Mouse (Mus musculus) forebrain, embryonic 16.5 days (tissue): Measurements from ENCODE around the gene Slc28a1. TPM values are rescaled to one million over a fixed set of nuclear protein-coding genes. Genes with fewer than 3 reads are reported as not detected.

Experiments
- ATAC-seq: fragments of 200-750 bp; cut with Nextera tagmentation; 2 replicates; pipeline ENCODE4 v1.8.0; 2017; ENCODE audit warnings: mild to moderate bottlenecking, moderate library complexity
- H3K27ac ChIP-seq: fragments of 300-500 bp; sonication (generic); 2 replicates; pipeline ENCODE4 v1.5.1; 2014; ENCODE audit warnings: low read length, control low read depth
- H3K27me3 ChIP-seq: fragments of 300-500 bp; sonication (generic); replicated peaks from 2 replicates; pipeline ENCODE4 v1.6.1; 2014; ENCODE audit warnings: low read length; ENCODE audit not compliant: control insufficient read depth, insufficient read depth
- H3K36me3 ChIP-seq: fragments of 300-500 bp; sonication (generic); 2 replicates; pipeline ENCODE4 v1.6.1; 2014; ENCODE audit not compliant: control insufficient read depth, insufficient read depth
- H3K4me1 ChIP-seq: fragments of 300-500 bp; sonication (generic); replicated peaks from 2 replicates; pipeline ENCODE4 v1.6.1; 2014; ENCODE audit warnings: low read length; ENCODE audit not compliant: control insufficient read depth, insufficient read depth
- H3K4me2 ChIP-seq: fragments of 300-500 bp; sonication (generic); 2 replicates; pipeline ENCODE4 v1.6.1; 2014; ENCODE audit warnings: mild to moderate bottlenecking, low read length, control low read depth
- H3K4me3 ChIP-seq: fragments of 300-500 bp; sonication (generic); replicated peaks from 2 replicates; pipeline ENCODE4 v1.5.1; 2014; ENCODE audit warnings: mild to moderate bottlenecking, low read length, control low read depth
- H3K9ac ChIP-seq: fragments of 300-500 bp; sonication (generic); replicated peaks from 2 replicates; pipeline ENCODE4 v1.6.1; 2014; ENCODE audit warnings: low read depth, low read length, control low read depth
- H3K9me3 ChIP-seq: fragments of 300-500 bp; sonication (generic); 2 replicates; pipeline ENCODE4 v1.6.1; 2016; ENCODE audit warnings: low read length; ENCODE audit not compliant: control insufficient read depth
- WGBS: fragments of 180-500 bp; shearing (Covaris S2); extraction: QIAGEN DNeasy Blood & Tissue Kit; methylation state at CpG from one replicate; pipeline ENCODE4 v1.1.7; 2014; 5-methylcytosine and 5-hydroxymethylcytosine counted together
- polyA plus RNA-seq: library from polyadenylated mRNA; unstranded; fragments of >200 nt; fragmentation: Nextera tagmentation; extraction: Ambion mirVana; gene quantifications from 2 replicates; pipeline ENCODE4 v1.2.1, GENCODE M21; 2015

The Slc28a1 gene
- polyA plus RNA-seq, 1 experiment from 2014 or later: not detected

DNA sequence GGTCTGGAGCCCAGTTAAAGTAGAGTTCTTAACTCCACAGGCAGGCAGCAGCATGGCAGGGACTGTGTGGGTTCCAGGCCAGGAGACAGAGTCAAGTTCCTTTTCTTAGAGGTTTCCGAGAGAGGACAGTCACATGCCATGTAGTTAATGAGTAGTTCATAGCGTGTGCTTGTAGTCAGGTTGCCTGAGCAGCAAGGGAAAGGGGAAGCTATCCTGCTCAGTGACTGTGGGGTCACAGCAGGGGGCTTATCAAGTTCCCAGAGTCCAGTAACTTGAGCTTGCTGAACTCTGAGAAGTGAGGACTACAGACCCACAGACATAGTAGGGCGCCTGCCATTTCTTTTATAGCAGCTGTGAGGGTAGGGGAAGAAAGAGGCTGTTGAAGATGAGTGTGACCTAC lies 6.5 kb downstream of the Slc28a1 start:
- ATAC-seq: no peak
- 72% methylated on average over 3 of the region's 3 CpGs for WGBS
- Histone ChIP-seq H3K27ac (no peak overlapping the region), H3K9me3 (no peaks in the 10 kb centered on the region), H3K27me3 (no peaks in the 10 kb centered on the region), H3K36me3 (no peaks in the 10 kb centered on the region), H3K4me2 (no peak overlapping the region), H3K4me1 (no peaks in the 10 kb centered on the region), H3K4me3 (no peak overlapping the region), H3K9ac (no peak overlapping the region)

DNA sequence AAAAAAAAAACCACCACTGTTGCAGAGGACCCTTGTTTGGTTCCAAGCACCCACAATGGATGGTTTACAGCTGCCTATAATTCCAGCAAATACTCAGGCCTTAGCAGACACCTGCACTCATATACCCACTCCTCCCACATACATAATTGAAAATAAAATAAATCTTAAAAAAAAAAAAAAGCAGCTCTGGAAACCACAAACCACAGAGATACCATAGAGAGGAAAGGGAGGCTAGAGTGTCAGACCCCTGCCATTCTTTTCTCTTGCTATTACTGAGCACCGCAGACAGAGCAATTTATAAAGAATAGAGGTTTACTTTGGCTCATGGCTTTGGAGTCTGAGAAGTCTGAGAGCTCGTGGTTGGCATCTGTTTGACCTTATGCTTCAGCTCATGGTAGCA lies 8.2 kb downstream of the Slc28a1 start:
- no peak overlapping the region for H3K27ac ChIP-seq
- no peaks in the 10 kb centered on the region for H3K27me3 ChIP-seq
- ATAC-seq: no peak
- no peaks in the 10 kb centered on the region for H3K4me1 ChIP-seq
- H3K9me3 ChIP-seq: no peaks in the 10 kb centered on the region
- no peaks in the 10 kb centered on the region for H3K36me3 ChIP-seq
- 80% methylated on average over 2 of the region's 2 CpGs for WGBS
- H3K4me3 ChIP-seq: no peak overlapping the region
- H3K4me2 ChIP-seq: no peak overlapping the region
- H3K9ac ChIP-seq: no peak overlapping the region

DNA sequence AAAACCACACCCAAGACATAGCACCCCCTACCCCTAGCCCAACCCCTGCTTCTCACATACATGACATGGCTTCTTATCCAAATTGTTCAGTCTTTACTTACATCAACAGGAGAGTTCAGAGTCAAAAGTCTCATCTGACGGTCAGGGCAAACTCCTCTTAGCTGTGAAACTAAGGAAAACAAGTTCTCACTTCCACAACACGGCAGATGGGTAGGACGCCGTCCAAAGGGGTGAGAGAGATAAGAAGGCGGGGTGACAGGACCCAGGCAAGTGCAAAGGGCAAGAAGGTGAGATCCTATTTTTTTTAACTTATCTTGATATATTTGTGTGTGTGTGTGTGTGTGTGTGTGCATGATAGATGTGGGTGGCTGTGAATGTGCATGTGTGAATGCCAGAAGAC lies 9.0 kb downstream of the Slc28a1 start:
- 91% methylated on average over 5 of the region's 5 CpGs for WGBS
- Histone ChIP-seq H3K27ac (no peak overlapping the region), H3K9ac (no peak overlapping the region), H3K4me3 (no peak overlapping the region), H3K4me2 (no peak overlapping the region), H3K36me3 (no peaks in the 10 kb centered on the region), H3K4me1 (no peaks in the 10 kb centered on the region), H3K27me3 (no peaks in the 10 kb centered on the region), H3K9me3 (no peaks in the 10 kb centered on the region)
- ATAC-seq: no peak

DNA sequence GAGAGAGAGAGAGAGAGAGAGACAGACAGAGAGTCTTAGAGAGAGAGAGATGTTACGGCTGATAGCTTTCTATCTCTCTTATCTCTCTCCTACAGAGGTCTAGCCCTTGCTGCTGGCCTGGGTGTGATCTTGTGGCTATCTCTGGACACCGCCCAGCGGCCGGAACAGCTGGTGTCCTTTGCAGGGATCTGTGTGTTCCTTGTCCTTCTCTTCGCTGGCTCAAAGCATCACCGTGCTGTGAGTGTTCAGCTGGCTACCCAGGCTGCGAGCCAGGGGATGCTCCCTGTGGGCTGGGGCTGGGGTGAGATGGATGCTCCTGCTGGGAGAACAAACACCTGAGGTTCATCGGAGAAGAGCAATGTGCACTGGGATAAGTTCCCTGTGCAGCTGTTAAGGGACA lies 10.2 kb downstream of the Slc28a1 start:
- H3K4me3 ChIP-seq: no peak overlapping the region
- 85% methylated on average over 8 of the region's 8 CpGs for WGBS
- H3K27me3 ChIP-seq: no peaks in the 10 kb centered on the region
- H3K9ac ChIP-seq: no peak overlapping the region
- no peaks in the 10 kb centered on the region for H3K9me3 ChIP-seq
- no peak overlapping the region for H3K27ac ChIP-seq
- H3K4me1 ChIP-seq: no peaks in the 10 kb centered on the region
- no peaks in the 10 kb centered on the region for H3K36me3 ChIP-seq
- no peak overlapping the region for H3K4me2 ChIP-seq
- no peak for ATAC-seq

DNA sequence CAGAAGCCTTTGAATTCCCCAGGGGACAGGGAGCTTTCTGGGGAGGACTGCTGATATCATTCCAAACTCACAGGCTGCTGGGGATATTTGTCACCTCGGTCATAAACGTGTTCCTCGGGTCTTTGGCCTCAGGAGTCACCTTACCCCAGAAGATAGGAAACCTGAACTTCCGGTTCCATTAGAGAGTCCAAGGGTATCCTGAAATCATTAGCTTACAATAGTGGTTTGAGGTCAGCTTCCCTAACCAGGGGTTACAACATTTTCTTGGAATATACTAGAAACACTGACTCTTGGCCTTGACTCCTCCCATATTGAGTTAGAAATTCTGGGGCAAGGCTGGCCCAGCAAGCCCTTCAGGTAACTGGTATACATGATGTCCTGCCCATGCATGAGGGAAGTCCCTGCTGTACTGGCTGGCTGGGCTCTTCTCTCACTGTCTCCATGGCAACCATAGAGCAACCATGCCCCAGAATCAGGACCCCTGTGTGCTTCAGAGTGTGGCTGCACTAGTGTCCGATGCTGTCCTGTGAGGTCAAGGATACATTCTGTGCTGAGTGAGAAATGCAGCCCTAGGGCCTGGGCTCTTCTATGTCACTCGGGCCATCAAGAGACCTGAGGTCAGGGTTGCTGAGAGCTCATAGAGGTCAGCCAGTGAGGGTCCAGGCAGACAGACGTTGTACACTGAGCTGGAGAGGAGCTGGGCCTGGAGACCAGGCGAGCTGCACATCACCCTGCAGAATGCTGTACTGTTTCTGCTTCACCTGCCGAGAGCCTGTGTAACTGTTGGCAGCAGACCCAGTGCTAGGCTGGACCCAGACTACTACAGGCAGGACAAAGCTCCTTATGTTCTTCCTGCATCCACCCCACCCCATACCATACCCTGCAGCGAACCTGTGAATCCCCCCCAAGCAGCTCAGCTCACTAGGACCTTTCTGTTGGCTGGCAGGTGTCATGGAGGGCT lies 10.9 kb downstream of the Slc28a1 start:
- Histone ChIP-seq H3K36me3 (no peaks in the 10 kb centered on the region), H3K4me1 (no peaks in the 10 kb centered on the region), H3K4me2 (no peak overlapping the region), H3K27me3 (no peaks in the 10 kb centered on the region), H3K9me3 (no peaks in the 10 kb centered on the region), H3K9ac (no peak overlapping the region), H3K27ac (no peak overlapping the region), H3K4me3 (no peak overlapping the region)
- ATAC-seq: peak; percentile 49; the same call in 1 of the 2 replicates
- WGBS: 76% methylated on average over 10 of the region's 10 CpGs

DNA sequence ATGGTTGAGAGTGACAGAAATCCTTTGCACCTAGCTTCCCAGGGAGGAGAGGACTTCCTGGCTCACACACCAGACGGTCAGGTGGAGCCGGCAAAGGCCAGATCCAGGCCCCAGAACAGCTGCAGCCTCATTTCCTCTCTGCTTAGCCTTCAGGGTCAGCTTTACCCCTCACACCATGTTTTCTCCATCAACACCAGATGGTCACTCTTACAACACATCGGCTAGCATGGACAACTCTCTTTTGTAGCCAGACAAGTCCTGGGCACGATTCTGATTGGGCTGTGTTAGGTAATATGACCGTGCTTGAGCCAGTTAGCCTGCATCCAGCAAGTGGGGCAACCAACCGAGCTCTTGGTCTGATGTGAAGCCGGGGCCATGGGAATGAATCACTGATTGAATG lies 17.3 kb downstream of the Slc28a1 start:
- WGBS: 79% methylated on average over 7 of the region's 7 CpGs
- H3K36me3 ChIP-seq: no peaks in the 10 kb centered on the region
- ATAC-seq: no peak

DNA sequence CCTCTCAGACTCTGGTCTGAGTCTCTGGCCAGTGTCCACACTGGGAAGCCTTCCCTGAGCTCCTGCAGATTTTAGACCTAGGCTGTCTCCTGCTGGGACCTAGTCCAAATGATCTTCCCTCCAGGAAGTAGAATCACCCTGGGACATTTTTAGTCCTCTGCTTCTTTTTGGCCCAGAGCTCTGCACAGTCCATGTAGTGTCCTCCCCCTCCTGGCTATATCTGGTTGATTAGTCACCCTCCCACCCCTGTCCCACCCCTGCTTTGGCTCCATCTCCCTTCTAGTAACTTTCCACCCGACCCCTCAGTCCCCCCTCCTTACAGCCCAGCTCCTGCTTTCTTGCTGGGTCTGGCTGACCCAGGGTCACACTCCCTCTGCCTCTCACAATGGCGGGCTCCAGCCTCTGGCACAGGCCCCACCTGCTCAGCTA lies 18.3 kb downstream of the Slc28a1 start:
- Histone ChIP-seq H3K4me3 (no peak overlapping the region), H3K27ac (no peak overlapping the region), H3K4me2 (no peak overlapping the region), H3K27me3 (no peaks in the 10 kb centered on the region), H3K9ac (no peak overlapping the region), H3K4me1 (no peaks in the 10 kb centered on the region), H3K36me3 (no peaks in the 10 kb centered on the region), H3K9me3 (no peaks in the 10 kb centered on the region)
- 29% methylated on average over 2 of the region's 2 CpGs for WGBS
- ATAC-seq: no peak

More for the DNA sequence above, 17.3 kb downstream of the Slc28a1 start:
- no peak overlapping the region for H3K4me3 ChIP-seq
- H3K27ac ChIP-seq: no peak overlapping the region
- H3K4me2 ChIP-seq: no peak overlapping the region
- H3K9ac ChIP-seq: no peak overlapping the region
- H3K4me1 ChIP-seq: no peaks in the 10 kb centered on the region
- H3K27me3 ChIP-seq: no peaks in the 10 kb centered on the region
- no peaks in the 10 kb centered on the region for H3K9me3 ChIP-seq

DNA sequence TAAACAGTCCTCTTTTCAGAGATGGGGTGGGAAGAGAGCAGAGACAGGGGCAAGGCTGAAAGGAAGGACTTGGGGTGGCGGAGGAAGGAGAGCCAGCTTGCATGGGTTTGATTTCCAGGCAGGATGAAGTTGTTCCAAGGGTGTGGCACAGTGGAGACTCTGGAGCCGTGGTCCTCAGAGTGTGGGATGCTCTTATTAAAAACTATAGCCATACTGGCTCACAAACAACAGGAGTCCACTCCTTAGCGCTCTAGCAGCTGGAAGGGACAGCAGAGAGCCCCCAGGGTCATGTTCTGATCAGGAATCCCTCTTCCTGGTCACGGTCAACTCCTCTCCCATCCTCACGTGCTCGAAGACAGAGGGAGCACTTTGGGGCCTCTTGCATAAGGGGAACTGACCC lies 18.8 kb downstream of the Slc28a1 start:
- Histone ChIP-seq H3K4me1 (no peaks in the 10 kb centered on the region), H3K9ac (no peak overlapping the region), H3K27ac (no peak overlapping the region), H3K4me3 (no peak overlapping the region), H3K27me3 (no peaks in the 10 kb centered on the region), H3K9me3 (no peaks in the 10 kb centered on the region), H3K36me3 (no peaks in the 10 kb centered on the region), H3K4me2 (no peak overlapping the region)
- ATAC-seq: no peak
- 72% methylated on average over 6 of the region's 6 CpGs for WGBS

DNA sequence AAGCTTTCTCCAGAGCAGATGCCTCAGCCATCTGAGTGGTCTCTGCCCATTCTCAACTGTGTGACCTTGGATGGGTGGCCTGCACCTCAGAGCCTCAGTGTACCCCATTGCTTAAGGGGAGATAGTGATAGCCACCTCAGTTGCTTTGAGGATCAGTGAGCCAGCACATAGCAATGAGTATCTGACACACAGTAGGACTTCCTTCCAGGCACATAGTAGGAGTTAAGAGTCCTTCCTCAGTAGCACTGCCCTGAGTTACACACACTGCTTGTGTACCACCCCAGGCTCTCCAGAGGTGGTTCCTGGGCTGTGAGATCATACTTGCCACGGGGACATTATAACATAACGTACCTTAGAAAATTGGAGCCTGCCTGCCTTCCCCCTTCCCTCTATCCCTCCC lies 19.3 kb downstream of the Slc28a1 start:
- WGBS: 72% methylated on average over 2 of the region's 2 CpGs
- no peak for ATAC-seq

More for the DNA sequence above, 19.3 kb downstream of the Slc28a1 start:
- H3K9ac ChIP-seq: no peak overlapping the region
- H3K9me3 ChIP-seq: no peaks in the 10 kb centered on the region
- no peak overlapping the region for H3K4me3 ChIP-seq
- H3K36me3 ChIP-seq: no peaks in the 10 kb centered on the region
- H3K27ac ChIP-seq: no peak overlapping the region
- no peak overlapping the region for H3K4me2 ChIP-seq
- no peaks in the 10 kb centered on the region for H3K27me3 ChIP-seq
- no peaks in the 10 kb centered on the region for H3K4me1 ChIP-seq
